Mouse (Mus musculus) hindbrain, postnatal 0 days (tissue): Measurements from ENCODE around the gene Trmt10b. TPM values are rescaled to one million over a fixed set of nuclear protein-coding genes. Genes with fewer than 3 reads are reported as not detected.
A peak's percentile ranks its signal among the peaks of the same experiment; 100 is the strongest.

Experiments
- ATAC-seq: fragments of 200-750 bp; cut with Nextera tagmentation; 2 replicates; pipeline ENCODE4 v1.8.0; 2017; ENCODE audit warnings: mild to moderate bottlenecking, moderate TSS enrichment, moderate library complexity
- DNase-seq: peaks from one replicate; pipeline ENCODE4 v3.0.0-alpha.2; 2015; ENCODE audit warnings: low spot score
- H3K27ac ChIP-seq: fragments of 300-500 bp; sonication (generic); 2 replicates; pipeline ENCODE4 v1.5.1; 2014; ENCODE audit warnings: mild to moderate bottlenecking
- H3K27me3 ChIP-seq: fragments of 300-500 bp; sonication (generic); 2 replicates; pipeline ENCODE4 v1.6.1; 2014; ENCODE audit warnings: low read length, mixed read lengths; ENCODE audit not compliant: insufficient read depth
- H3K36me3 ChIP-seq: fragments of 300-500 bp; sonication (generic); 2 replicates; pipeline ENCODE4 v1.6.1; 2014; ENCODE audit warnings: low read length, mixed read lengths; ENCODE audit not compliant: insufficient read depth
- H3K4me1 ChIP-seq: fragments of 300-500 bp; sonication (generic); 2 replicates; pipeline ENCODE4 v1.6.1; 2014; ENCODE audit warnings: antibody characterized with exemption, low read length, mixed read lengths; ENCODE audit not compliant: insufficient read depth
- H3K4me2 ChIP-seq: fragments of 300-500 bp; sonication (generic); 2 replicates; pipeline ENCODE4 v1.6.1; 2014; ENCODE audit warnings: low read depth, mild to moderate bottlenecking, low read length, moderate library complexity, mixed read lengths
- H3K4me3 ChIP-seq: fragments of 300-500 bp; sonication (generic); 2 replicates; pipeline ENCODE4 v1.5.1; 2014; ENCODE audit warnings: low read length
- H3K9ac ChIP-seq: fragments of 300-500 bp; sonication (generic); replicated peaks from 2 replicates; pipeline ENCODE4 v1.6.1; 2014; ENCODE audit warnings: mild to moderate bottlenecking, low read length, moderate library complexity, mixed read lengths
- H3K9me3 ChIP-seq: fragments of 300-500 bp; sonication (generic); 2 replicates; pipeline ENCODE4 v1.6.1; 2016; ENCODE audit warnings: low read length, mixed read lengths
- CTCF ChIP-seq: IDR thresholded peaks from 2 replicates; pipeline ENCODE4 v1.5.1; 2016; ENCODE audit warnings: antibody characterized with exemption, control low read depth, low read depth
- WGBS: fragments of 180-500 bp; shearing (Covaris S2); extraction: QIAGEN DNeasy Blood & Tissue Kit; methylation state at CpG from one replicate; pipeline ENCODE4 v1.1.7; 2014; 5-methylcytosine and 5-hydroxymethylcytosine counted together
- polyA plus RNA-seq: library from polyadenylated mRNA; unstranded; fragments of >200 nt; fragmentation: Nextera tagmentation; extraction: Ambion mirVana; gene quantifications from 2 replicates; pipeline ENCODE4 v1.2.1, GENCODE M21; 2015
- total RNA-seq: library from RNA; depleted of rRNA; stranded (reverse); fragments of >200 nt; gene quantifications from 2 replicates; pipeline ENCODE4 v1.2.3, GENCODE M21; 2014

The Trmt10b gene
- total and polyA plus RNA-seq, 2 experiments from 2014 or later, result 7.4 to 19.5 TPM

- TF ChIP-seq CTCF, result no peak
- WGBS, result 86% methylated on average over 3 of the region's 3 CpGs
- no peak for ATAC-seq
- Histone ChIP-seq H3K4me3 (no peak overlapping the region), H3K4me1 (0 out of 2 replicates have a peak, but pooled peaks cover 4% of the 10 kb centered on the region), H3K27me3 (no peaks in the 10 kb centered on the region), H3K36me3 (no peaks in the 10 kb centered on the region), H3K9ac (no peak overlapping the region), H3K4me2 (no peak overlapping the region), H3K9me3 (no peaks in the 10 kb centered on the region), H3K27ac (no peak overlapping the region)
- DNase-seq, result no peak
These were observed 29.0 kb upstream of the Trmt10b start for GRCm38 (mm10) chr4:45267883-45268282.

GRCm38 (mm10) chr4:45271041-45271452 is 25.9 kb upstream of the Trmt10b start:
- Histone ChIP-seq H3K4me1 (0 out of 2 replicates have a peak, but pooled peaks cover 4% of the 10 kb centered on the region), H3K4me3 (no peak overlapping the region), H3K27ac (peak overlapping the region; percentile 45), H3K9me3 (no peaks in the 10 kb centered on the region), H3K36me3 (no peaks in the 10 kb centered on the region), H3K4me2 (peak overlapping the region; percentile 22), H3K27me3 (no peaks in the 10 kb centered on the region), H3K9ac (no peak overlapping the region)
- 38% methylated on average over 10 of the region's 10 CpGs for WGBS
- no peak for TF ChIP-seq CTCF
- DNase-seq, result peak; percentile 86
- ATAC-seq, result peak; percentile 96

- Histone ChIP-seq H3K9ac (no peak overlapping the region), H3K4me3 (no peak overlapping the region), H3K4me1 (0 out of 2 replicates have a peak, but pooled peaks cover 4% of the 10 kb centered on the region), H3K9me3 (no peaks in the 10 kb centered on the region), H3K36me3 (no peaks in the 10 kb centered on the region), H3K27ac (no peak overlapping the region), H3K4me2 (no peak overlapping the region), H3K27me3 (no peaks in the 10 kb centered on the region)
- ATAC-seq (no peak), DNase-seq (no peak)
- no peak for TF ChIP-seq CTCF
- WGBS, result 82% methylated on average over 8 of the region's 8 CpGs
These were observed 21.2 kb upstream of the Trmt10b start for GRCm38 (mm10) chr4:45275770-45276169.

- H3K4me1 ChIP-seq, result no peaks in the 10 kb centered on the region
- H3K27me3 ChIP-seq, result no peaks in the 10 kb centered on the region
- H3K9ac ChIP-seq, result no peak overlapping the region
- peak; percentile 55 for TF ChIP-seq CTCF
- H3K36me3 ChIP-seq, result 0 out of 2 replicates have a peak, but pooled peaks cover 3% of the 10 kb centered on the region
- 43% methylated on average over 8 of the region's 8 CpGs for WGBS
- no peak overlapping the region for H3K27ac ChIP-seq
- H3K9me3 ChIP-seq, result no peaks in the 10 kb centered on the region
- no peak overlapping the region for H3K4me2 ChIP-seq
- DNase-seq (no peak), ATAC-seq (peak; percentile 76)
- H3K4me3 ChIP-seq, result no peak overlapping the region
These were observed 17.6 kb upstream of the Trmt10b start for GRCm38 (mm10) chr4:45279292-45279691.

GRCm38 (mm10) chr4:45279981-45280548 is 16.9 kb upstream of the Trmt10b start:
- Histone ChIP-seq H3K4me1 (no peaks in the 10 kb centered on the region), H3K4me3 (no peak overlapping the region), H3K9me3 (no peaks in the 10 kb centered on the region), H3K9ac (no peak overlapping the region), H3K4me2 (no peak overlapping the region), H3K27me3 (no peaks in the 10 kb centered on the region), H3K27ac (no peak overlapping the region), H3K36me3 (0 out of 2 replicates have a peak, but pooled peaks cover 3% of the 10 kb centered on the region)
- DNase-seq (peak; percentile 87), ATAC-seq (peak; percentile 79)
- 18% methylated on average over 4 of the region's 4 CpGs for WGBS
- TF ChIP-seq CTCF, result peak; percentile 99

- TF ChIP-seq CTCF, result peak; percentile 72
- Histone ChIP-seq H3K4me1 (no peaks in the 10 kb centered on the region), H3K27me3 (no peaks in the 10 kb centered on the region), H3K27ac (no peak overlapping the region), H3K4me2 (no peak overlapping the region), H3K9me3 (no peaks in the 10 kb centered on the region), H3K36me3 (0 out of 2 replicates have a peak, but pooled peaks cover 3% of the 10 kb centered on the region), H3K4me3 (no peak overlapping the region), H3K9ac (no peak overlapping the region)
- ATAC-seq (no peak), DNase-seq (peak; percentile 46)
- WGBS, result 49% methylated on average over 3 of the region's 3 CpGs
These were observed 10.6 kb upstream of the Trmt10b start for GRCm38 (mm10) chr4:45286318-45286717.

- Histone ChIP-seq H3K27ac (no peak overlapping the region), H3K9ac (no peak overlapping the region), H3K4me1 (no peaks in the 10 kb centered on the region), H3K36me3 (0 out of 2 replicates have a peak, but pooled peaks cover 3% of the 10 kb centered on the region), H3K4me3 (no peak overlapping the region), H3K9me3 (no peaks in the 10 kb centered on the region), H3K4me2 (no peak overlapping the region), H3K27me3 (no peaks in the 10 kb centered on the region)
- WGBS, result 75% methylated on average over 5 of the region's 5 CpGs
- no peak for TF ChIP-seq CTCF
- DNase-seq (no peak), ATAC-seq (no peak)
These were observed 9.0 kb upstream of the Trmt10b start for GRCm38 (mm10) chr4:45287906-45288305.
